Mouse (Mus musculus): ENCODE measurements around the gene Myo1f. TPM values are rescaled to one million over a fixed set of nuclear protein-coding genes. Genes with fewer than 3 reads are reported as not detected.

Myo1f gene
- polyA plus RNA-seq, 1 experiment from 2014 or later, result 7.9 TPM

- Histone ChIP-seq H3K36me3 (ENCODE audit: control insufficient read depth, insufficient read depth, low read length) (0 out of 2 replicates have a peak, but pooled peaks cover 5% of the 10 kb centered on the region), H3K4me2 (ENCODE audit: low read depth, low read length) (peak overlapping the region; percentile 80), H3K4me3 (replicated peaks; ENCODE audit: low read length) (peak overlapping the region; percentile 80; the same call in 1 of the 2 replicates), H3K27me3 (ENCODE audit: control insufficient read depth, insufficient read depth, low read length) (no peaks in the 10 kb centered on the region), H3K4me1 (ENCODE audit: control insufficient read depth, insufficient read depth, low read length) (peaks cover 20% of the 10 kb centered on the region), H3K27ac (ENCODE audit: low read length) (no peak overlapping the region), H3K9ac (ENCODE audit: low read length) (no peak overlapping the region), H3K9me3 (replicated peaks; ENCODE audit: control insufficient read depth, low read length) (no peaks in the 10 kb centered on the region)
- WGBS, result 81% methylated on average over 13 of the region's 13 CpGs
- no peak for ATAC-seq (ENCODE audit: insufficient read depth, low FRiP score)
Measured at GRCm38 (mm10) chr17:33630171-33630895, 74.8 kb downstream of the Myo1f start.

- peaks cover 20% of the 10 kb centered on the region for H3K4me1 ChIP-seq (ENCODE audit: control insufficient read depth, insufficient read depth, low read length)
- H3K36me3 ChIP-seq (ENCODE audit: control insufficient read depth, insufficient read depth, low read length), result 0 out of 2 replicates have a peak, but pooled peaks cover 5% of the 10 kb centered on the region
Measured at GRCm38 (mm10) chr17:33631236-33631635, 75.7 kb downstream of the Myo1f start.

GRCm38 (mm10) chr17:33631796-33632195, 76.3 kb downstream of the Myo1f start:
- Histone ChIP-seq H3K4me2 (ENCODE audit: low read depth, low read length) (no peak overlapping the region), H3K4me3 (replicated peaks; ENCODE audit: low read length) (no peak overlapping the region), H3K36me3 (ENCODE audit: control insufficient read depth, insufficient read depth, low read length) (0 out of 2 replicates have a peak, but pooled peaks cover 5% of the 10 kb centered on the region), H3K27ac (ENCODE audit: low read length) (no peak overlapping the region), H3K4me1 (ENCODE audit: control insufficient read depth, insufficient read depth, low read length) (peaks cover 20% of the 10 kb centered on the region), H3K9me3 (replicated peaks; ENCODE audit: control insufficient read depth, low read length) (no peaks in the 10 kb centered on the region), H3K9ac (ENCODE audit: low read length) (no peak overlapping the region), H3K27me3 (ENCODE audit: control insufficient read depth, insufficient read depth, low read length) (no peaks in the 10 kb centered on the region)
- ATAC-seq (ENCODE audit: insufficient read depth, low FRiP score), result no peak
- 87% methylated on average over 5 of the region's 5 CpGs for WGBS

More at GRCm38 (mm10) chr17:33631236-33631635, 75.7 kb downstream of the Myo1f start:
- no peak for ATAC-seq (ENCODE audit: insufficient read depth, low FRiP score)
- no peak overlapping the region for H3K27ac ChIP-seq (ENCODE audit: low read length)
- H3K9ac ChIP-seq (ENCODE audit: low read length), result no peak overlapping the region
- H3K4me2 ChIP-seq (ENCODE audit: low read depth, low read length), result no peak overlapping the region
- no peak overlapping the region for H3K4me3 ChIP-seq (replicated peaks; ENCODE audit: low read length)
- no peaks in the 10 kb centered on the region for H3K27me3 ChIP-seq (ENCODE audit: control insufficient read depth, insufficient read depth, low read length)
- no peaks in the 10 kb centered on the region for H3K9me3 ChIP-seq (replicated peaks; ENCODE audit: control insufficient read depth, low read length)
- 91% methylated on average over 9 of the region's 9 CpGs for WGBS

GRCm38 (mm10) chr17:33637038-33637437, 81.5 kb downstream of the Myo1f start:
- no peak overlapping the region for H3K27ac ChIP-seq (ENCODE audit: low read length)
- H3K4me3 ChIP-seq (replicated peaks; ENCODE audit: low read length), result no peak overlapping the region
- H3K4me2 ChIP-seq (ENCODE audit: low read depth, low read length), result no peak overlapping the region
- H3K36me3 ChIP-seq (ENCODE audit: control insufficient read depth, insufficient read depth, low read length), result 0 out of 2 replicates have a peak, but pooled peaks cover under 1% of the 10 kb centered on the region
- no peak overlapping the region for H3K9ac ChIP-seq (ENCODE audit: low read length)
- no peaks in the 10 kb centered on the region for H3K9me3 ChIP-seq (replicated peaks; ENCODE audit: control insufficient read depth, low read length)
- ATAC-seq (ENCODE audit: insufficient read depth, low FRiP score), result no peak; the same call in 1 of the 2 replicates
- no peaks in the 10 kb centered on the region for H3K4me1 ChIP-seq (ENCODE audit: control insufficient read depth, insufficient read depth, low read length)
- H3K27me3 ChIP-seq (ENCODE audit: control insufficient read depth, insufficient read depth, low read length), result no peaks in the 10 kb centered on the region
- WGBS, result 85% methylated on average over 2 of the region's 2 CpGs

GRCm38 (mm10) chr17:33637516-33638276, 82.2 kb downstream of the Myo1f start, which contains the start of gene Pram1:
TSS of gene Pram1 (plus strand) at chr17:33638056.
- WGBS, result 87% methylated on average over 4 of the region's 4 CpGs
- no peak within 1 kb of the TSS for H3K4me3 ChIP-seq (replicated peaks; ENCODE audit: low read length)
- no peaks in the 10 kb centered on the region for H3K27me3 ChIP-seq (ENCODE audit: control insufficient read depth, insufficient read depth, low read length)
- H3K4me1 ChIP-seq (ENCODE audit: control insufficient read depth, insufficient read depth, low read length), result no peaks in the 10 kb centered on the region
- H3K36me3 ChIP-seq (ENCODE audit: control insufficient read depth, insufficient read depth, low read length), result no peaks in the 10 kb centered on the region
- no peak within 1 kb of the TSS for H3K27ac ChIP-seq (ENCODE audit: low read length)
- no peak within 1 kb of the TSS for H3K4me2 ChIP-seq (ENCODE audit: low read depth, low read length)
- H3K9ac ChIP-seq (ENCODE audit: low read length), result no peak within 1 kb of the TSS
- ATAC-seq (ENCODE audit: insufficient read depth, low FRiP score), result no peak
- no peaks in the 10 kb centered on the region for H3K9me3 ChIP-seq (replicated peaks; ENCODE audit: control insufficient read depth, low read length)

- H3K9me3 ChIP-seq (replicated peaks; ENCODE audit: control insufficient read depth, low read length), result no peaks in the 10 kb centered on the region
- no peak for ATAC-seq (ENCODE audit: insufficient read depth, low FRiP score)
- no peak overlapping the region for H3K4me2 ChIP-seq (ENCODE audit: low read depth, low read length)
- H3K9ac ChIP-seq (ENCODE audit: low read length), result no peak overlapping the region
- no peak overlapping the region for H3K27ac ChIP-seq (ENCODE audit: low read length)
- no peak overlapping the region for H3K4me3 ChIP-seq (replicated peaks; ENCODE audit: low read length)
- 0 out of 2 replicates have a peak, but pooled peaks cover 3% of the 10 kb centered on the region for H3K36me3 ChIP-seq (ENCODE audit: control insufficient read depth, insufficient read depth, low read length)
- 47% methylated on average over 6 of the region's 6 CpGs for WGBS
- no peaks in the 10 kb centered on the region for H3K4me1 ChIP-seq (ENCODE audit: control insufficient read depth, insufficient read depth, low read length)
- H3K27me3 ChIP-seq (ENCODE audit: control insufficient read depth, insufficient read depth, low read length), result no peaks in the 10 kb centered on the region
Measured at GRCm38 (mm10) chr17:33639743-33640142, 84.2 kb downstream of the Myo1f start.

GRCm38 (mm10) chr17:33644068-33644467, 88.6 kb downstream of the Myo1f start:
- Histone ChIP-seq H3K4me2 (ENCODE audit: low read depth, low read length) (no peak overlapping the region), H3K4me1 (ENCODE audit: control insufficient read depth, insufficient read depth, low read length) (no peaks in the 10 kb centered on the region), H3K36me3 (ENCODE audit: control insufficient read depth, insufficient read depth, low read length) (peaks cover 21% of the 10 kb centered on the region), H3K27me3 (ENCODE audit: control insufficient read depth, insufficient read depth, low read length) (no peaks in the 10 kb centered on the region), H3K9ac (ENCODE audit: low read length) (no peak overlapping the region), H3K27ac (ENCODE audit: low read length) (no peak overlapping the region), H3K9me3 (replicated peaks; ENCODE audit: control insufficient read depth, low read length) (no peaks in the 10 kb centered on the region), H3K4me3 (replicated peaks; ENCODE audit: low read length) (no peak overlapping the region)
- ATAC-seq (ENCODE audit: insufficient read depth, low FRiP score), result no peak
- 95% methylated on average over 4 of the region's 4 CpGs for WGBS

- Histone ChIP-seq H3K4me3 (replicated peaks; ENCODE audit: low read length) (no peak overlapping the region), H3K9ac (ENCODE audit: low read length) (no peak overlapping the region), H3K9me3 (replicated peaks; ENCODE audit: control insufficient read depth, low read length) (no peaks in the 10 kb centered on the region), H3K36me3 (ENCODE audit: control insufficient read depth, insufficient read depth, low read length) (peaks cover 31% of the 10 kb centered on the region), H3K4me1 (ENCODE audit: control insufficient read depth, insufficient read depth, low read length) (no peaks in the 10 kb centered on the region), H3K27me3 (ENCODE audit: control insufficient read depth, insufficient read depth, low read length) (no peaks in the 10 kb centered on the region), H3K4me2 (ENCODE audit: low read depth, low read length) (no peak overlapping the region), H3K27ac (ENCODE audit: low read length) (no peak overlapping the region)
- no peak for ATAC-seq (ENCODE audit: insufficient read depth, low FRiP score)
- WGBS, result 95% methylated on average over 8 of the region's 8 CpGs
Measured at GRCm38 (mm10) chr17:33645073-33645472, 89.6 kb downstream of the Myo1f start.

Data from stomach, embryonic 16.5 days (tissue).